Mouse (Mus musculus) kidney, embryonic 14.5 days (tissue): ENCODE results near the gene Clpx. TPM values are rescaled to one million over a fixed set of nuclear protein-coding genes. Genes with fewer than 3 reads are reported as not detected.
"Not testable (repeated sequence)": the region's sequence is repeated elsewhere in the genome, so short reads cannot be mapped to it uniquely, and the experiment has no call there.

Experiments
- ATAC-seq: fragments of 200-750 bp; cut with Nextera tagmentation; 2 replicates; pipeline ENCODE4 v1.8.0; 2017; ENCODE audit warnings: moderate number of reproducible peaks, mild to moderate bottlenecking, moderate TSS enrichment, moderate library complexity; ENCODE audit not compliant: low FRiP score, low TSS enrichment
- H3K27ac ChIP-seq: fragments of 300-500 bp; sonication (generic); 2 replicates; pipeline ENCODE4 v1.5.1; 2014; ENCODE audit warnings: low read depth, mild to moderate bottlenecking, low read length, moderate library complexity, mixed read lengths
- H3K27me3 ChIP-seq: fragments of 300-500 bp; sonication (generic); 2 replicates; pipeline ENCODE4 v1.6.1; 2014; ENCODE audit warnings: mild to moderate bottlenecking, low read length; ENCODE audit not compliant: control insufficient read depth, insufficient read depth
- H3K36me3 ChIP-seq: fragments of 300-500 bp; sonication (generic); 2 replicates; pipeline ENCODE4 v1.6.1; 2014; ENCODE audit warnings: low read length, mixed read lengths; ENCODE audit not compliant: control insufficient read depth, insufficient read depth
- H3K4me1 ChIP-seq: fragments of 300-500 bp; sonication (generic); 2 replicates; pipeline ENCODE4 v1.6.1; 2014; ENCODE audit warnings: low read length, mixed read lengths; ENCODE audit not compliant: control insufficient read depth, insufficient read depth
- H3K4me2 ChIP-seq: fragments of 300-500 bp; sonication (generic); replicated peaks from 2 replicates; pipeline ENCODE4 v1.6.1; 2014; ENCODE audit warnings: low read depth, mild to moderate bottlenecking, low read length
- H3K4me3 ChIP-seq: fragments of 300-500 bp; sonication (generic); 2 replicates; pipeline ENCODE4 v1.5.1; 2014; ENCODE audit warnings: mild to moderate bottlenecking, low read length
- H3K9ac ChIP-seq: fragments of 300-500 bp; sonication (generic); 2 replicates; pipeline ENCODE4 v1.6.1; 2014; ENCODE audit warnings: low read depth, mild to moderate bottlenecking, low read length, moderate library complexity
- H3K9me3 ChIP-seq: fragments of 300-500 bp; sonication (generic); 2 replicates; pipeline ENCODE4 v1.6.1; 2016; ENCODE audit warnings: low read length; ENCODE audit not compliant: control insufficient read depth
- WGBS: fragments of 180-500 bp; shearing (Covaris S2); extraction: QIAGEN DNeasy Blood & Tissue Kit; methylation state at CpG from one replicate; pipeline ENCODE4 v1.1.7; 2014; 5-methylcytosine and 5-hydroxymethylcytosine counted together
- polyA plus RNA-seq: library from polyadenylated mRNA; unstranded; fragments of >200 nt; fragmentation: Nextera tagmentation; extraction: Ambion mirVana; gene quantifications from 2 replicates; pipeline ENCODE4 v1.2.1, GENCODE M21; 2014

Clpx gene
- polyA plus RNA-seq, 1 experiment from 2014 or later, result 51.1 TPM

GRCm38 (mm10) chr9:65262641-65263120 is 31.4 kb upstream of the Clpx start:
- Histone ChIP-seq H3K4me3 (no peak overlapping the region), H3K27me3 (no peaks in the 10 kb centered on the region), H3K9ac (no peak overlapping the region), H3K36me3 (no peaks in the 10 kb centered on the region), H3K4me1 (peaks cover 10% of the 10 kb centered on the region; the same call in 1 of the 2 replicates), H3K27ac (no peak overlapping the region), H3K4me2 (no peak overlapping the region), H3K9me3 (no peaks in the 10 kb centered on the region)
- WGBS, result 90% methylated on average over 3 of the region's 3 CpGs
- no peak for ATAC-seq

GRCm38 (mm10) chr9:65264959-65265358 is 29.1 kb upstream of the Clpx start, which contains the start of gene Cilp:
Cilp (plus strand) TSS chr9:65265180.
- WGBS, result 22% methylated on average over 5 of the region's 5 CpGs
- no peaks in the 10 kb centered on the region for H3K27me3 ChIP-seq
- H3K27ac ChIP-seq, result 0 out of 2 replicates have a peak within 1 kb of the TSS, but pooled peaks have one; percentile 21
- H3K4me2 ChIP-seq, result no peak within 1 kb of the TSS
- no peaks in the 10 kb centered on the region for H3K36me3 ChIP-seq
- H3K9me3 ChIP-seq, result no peaks in the 10 kb centered on the region
- no peak within 1 kb of the TSS for H3K9ac ChIP-seq
- H3K4me1 ChIP-seq, result peaks cover 10% of the 10 kb centered on the region
- ATAC-seq, result peak; percentile 65; the same call in 1 of the 2 replicates
- H3K4me3 ChIP-seq, result no peak within 1 kb of the TSS

DNA sequence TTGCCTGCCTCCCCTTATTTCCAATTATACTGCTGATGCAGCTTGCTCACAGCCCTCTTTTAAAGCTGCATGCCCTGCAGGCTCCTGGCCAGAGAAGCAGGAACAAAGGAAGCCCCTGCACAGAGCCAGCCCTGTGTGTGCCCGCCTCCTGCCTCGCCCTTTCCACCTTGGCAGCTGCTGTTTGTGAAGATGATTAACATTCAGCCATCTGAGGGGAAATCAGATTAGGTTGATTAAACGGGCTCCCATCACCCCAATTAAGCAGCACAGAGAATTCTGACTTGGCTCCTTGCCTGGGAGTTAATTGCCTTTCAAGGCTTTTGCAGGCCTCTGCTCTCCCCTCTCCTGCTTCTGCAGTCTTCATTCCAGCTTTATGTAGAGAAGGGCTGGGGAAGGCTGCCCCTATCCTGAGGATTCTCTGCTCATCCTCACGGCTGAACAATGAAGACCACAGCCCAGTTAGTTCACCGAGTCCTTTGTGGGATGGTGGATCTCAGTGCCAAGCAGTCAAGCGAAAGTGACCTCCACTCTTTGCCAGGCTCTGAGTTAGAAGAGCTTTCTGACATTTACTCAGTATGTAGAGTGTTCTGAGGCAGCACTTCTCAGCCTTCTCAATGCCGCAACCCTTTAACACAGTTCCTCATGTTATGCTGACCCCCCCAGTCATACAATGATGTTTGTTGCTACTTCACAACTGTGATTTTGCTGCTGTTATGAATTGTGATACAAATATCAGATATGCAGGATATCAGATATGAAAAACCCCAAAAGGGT is 26.1 kb upstream of the Clpx start:
- Histone ChIP-seq H3K4me3 (no peak overlapping the region), H3K9me3 (no peaks in the 10 kb centered on the region), H3K4me1 (peaks cover 10% of the 10 kb centered on the region), H3K9ac (no peak overlapping the region), H3K36me3 (no peaks in the 10 kb centered on the region), H3K27ac (no peak overlapping the region), H3K4me2 (no peak overlapping the region), H3K27me3 (no peaks in the 10 kb centered on the region)
- peak; percentile 75; the same call in 1 of the 2 replicates for ATAC-seq
- 40% methylated on average over 7 of the region's 7 CpGs for WGBS

DNA sequence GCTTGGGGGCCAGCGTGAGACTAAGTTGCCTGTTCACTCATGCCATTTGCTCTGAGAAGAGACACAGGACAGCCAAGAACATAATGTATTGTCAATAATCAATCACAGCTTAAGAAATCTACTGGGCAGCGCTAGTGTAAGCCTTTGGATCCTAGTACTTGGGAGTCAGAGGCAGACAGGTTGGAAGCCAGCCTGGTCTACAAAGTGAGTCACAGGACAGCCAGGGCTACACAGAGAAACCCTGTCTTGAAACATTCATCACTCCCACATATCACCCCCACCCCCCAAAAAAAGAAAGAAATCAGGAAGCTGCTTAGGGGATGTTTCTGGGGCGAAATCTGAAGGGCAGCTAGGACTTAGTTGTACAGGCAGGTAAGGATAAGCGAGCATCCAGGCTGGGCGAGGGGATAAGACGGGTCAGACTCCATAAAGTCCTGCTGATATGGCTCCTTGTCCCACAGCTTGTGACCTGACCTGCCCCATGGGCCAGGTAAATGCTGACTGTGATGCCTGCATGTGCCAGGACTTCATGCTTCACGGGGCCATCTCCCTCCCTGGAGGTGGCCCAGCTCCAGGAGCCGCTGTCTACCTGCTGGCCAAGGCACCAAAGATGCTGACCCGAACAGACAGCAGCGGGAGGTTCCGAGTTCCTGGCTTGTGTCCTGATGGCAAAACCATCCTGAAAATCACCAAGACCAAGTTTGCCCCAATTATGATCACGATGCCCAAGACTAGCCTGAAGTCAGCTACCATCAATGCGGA is 20.8 kb upstream of the Clpx start:
- H3K4me1 ChIP-seq, result no peaks in the 10 kb centered on the region; the same call in 1 of the 2 replicates
- H3K27me3 ChIP-seq, result no peaks in the 10 kb centered on the region
- no peak overlapping the region for H3K9ac ChIP-seq
- H3K9me3 ChIP-seq, result no peaks in the 10 kb centered on the region
- no peak overlapping the region for H3K4me3 ChIP-seq
- no peak overlapping the region for H3K27ac ChIP-seq
- H3K4me2 ChIP-seq, result no peak overlapping the region
- WGBS, result 90% methylated on average over 13 of the region's 13 CpGs
- H3K36me3 ChIP-seq, result no peaks in the 10 kb centered on the region
- ATAC-seq, result no peak

GRCm38 (mm10) chr9:65273873-65274272 is 20.2 kb upstream of the Clpx start:
- no peak overlapping the region for H3K27ac ChIP-seq
- ATAC-seq, result no peak
- H3K4me2 ChIP-seq, result no peak overlapping the region
- H3K4me3 ChIP-seq, result no peak overlapping the region
- WGBS, result 74% methylated on average over 4 of the region's 4 CpGs
- no peaks in the 10 kb centered on the region for H3K9me3 ChIP-seq
- no peaks in the 10 kb centered on the region for H3K4me1 ChIP-seq
- no peak overlapping the region for H3K9ac ChIP-seq
- no peaks in the 10 kb centered on the region for H3K27me3 ChIP-seq
- H3K36me3 ChIP-seq, result no peaks in the 10 kb centered on the region

DNA sequence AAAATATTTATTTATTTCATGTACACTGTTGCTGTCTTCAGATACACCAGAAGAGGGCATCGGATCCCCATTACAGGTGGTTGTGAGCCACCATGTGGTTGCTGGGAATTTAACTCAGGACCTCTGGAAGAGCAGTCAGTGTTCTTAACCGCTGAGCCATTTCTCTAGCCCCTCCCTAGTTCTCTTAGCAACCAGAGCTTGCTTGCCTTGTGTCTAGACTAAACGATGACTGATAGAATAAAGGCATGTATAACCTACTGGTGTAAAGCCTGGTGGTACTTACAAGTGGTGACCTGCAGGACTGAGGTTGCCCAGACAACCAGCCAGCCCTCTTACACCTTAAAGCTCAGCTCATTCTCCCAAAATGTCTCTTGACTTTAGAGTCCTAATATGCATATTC is 19.2 kb upstream of the Clpx start:
- 87% methylated on average over 3 of the region's 3 CpGs for WGBS
- not testable (repeated sequence) for ATAC-seq, H3K4me1 ChIP-seq

DNA sequence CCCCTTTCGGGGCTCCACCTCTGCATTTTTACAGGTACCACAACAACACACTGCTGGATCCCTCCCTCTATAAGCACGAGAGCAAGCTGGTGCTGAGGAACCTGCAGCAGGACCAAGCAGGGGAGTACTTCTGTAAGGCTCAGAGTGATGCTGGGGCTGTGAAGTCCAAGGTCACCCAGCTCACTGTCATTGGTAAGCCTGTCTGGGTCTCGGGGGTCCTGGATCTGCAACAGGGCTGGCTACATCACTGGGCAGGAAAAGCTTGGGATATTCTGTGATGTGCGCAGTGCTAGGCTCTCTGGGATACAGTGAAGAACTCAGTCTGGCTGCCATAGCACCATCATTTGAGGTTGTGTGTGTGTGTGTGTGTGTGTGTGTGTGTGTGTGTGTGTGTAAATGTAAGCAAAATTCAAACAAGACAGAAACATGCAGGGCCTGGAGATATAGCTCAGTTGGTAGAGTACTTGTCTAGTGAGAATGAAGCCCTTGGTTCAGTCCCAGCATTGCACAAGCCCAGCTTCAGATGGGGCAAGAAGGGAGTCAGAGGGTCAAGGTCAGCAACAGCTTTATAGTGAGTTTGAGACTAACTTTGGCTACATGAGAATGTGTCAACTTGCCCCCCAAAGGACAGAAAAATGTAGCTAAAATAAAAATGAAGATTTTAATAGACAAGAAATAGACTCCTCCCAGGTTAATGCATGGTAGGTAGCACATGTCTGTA is 18.1 kb upstream of the Clpx start:
- no peak overlapping the region for H3K4me2 ChIP-seq
- no peaks in the 10 kb centered on the region for H3K9me3 ChIP-seq
- no peak overlapping the region for H3K4me3 ChIP-seq
- no peaks in the 10 kb centered on the region for H3K27me3 ChIP-seq
- no peak for ATAC-seq
- H3K4me1 ChIP-seq, result no peaks in the 10 kb centered on the region
- H3K36me3 ChIP-seq, result no peaks in the 10 kb centered on the region
- WGBS, result 77% methylated on average over 4 of the region's 4 CpGs
- no peak overlapping the region for H3K27ac ChIP-seq
- H3K9ac ChIP-seq, result no peak overlapping the region

More for the DNA sequence above, 19.2 kb upstream of the Clpx start:
- H3K4me2 ChIP-seq, H3K9ac ChIP-seq, H3K9me3 ChIP-seq, H3K4me3 ChIP-seq, H3K36me3 ChIP-seq, H3K27me3 ChIP-seq, H3K27ac ChIP-seq: not testable (repeated sequence)

DNA sequence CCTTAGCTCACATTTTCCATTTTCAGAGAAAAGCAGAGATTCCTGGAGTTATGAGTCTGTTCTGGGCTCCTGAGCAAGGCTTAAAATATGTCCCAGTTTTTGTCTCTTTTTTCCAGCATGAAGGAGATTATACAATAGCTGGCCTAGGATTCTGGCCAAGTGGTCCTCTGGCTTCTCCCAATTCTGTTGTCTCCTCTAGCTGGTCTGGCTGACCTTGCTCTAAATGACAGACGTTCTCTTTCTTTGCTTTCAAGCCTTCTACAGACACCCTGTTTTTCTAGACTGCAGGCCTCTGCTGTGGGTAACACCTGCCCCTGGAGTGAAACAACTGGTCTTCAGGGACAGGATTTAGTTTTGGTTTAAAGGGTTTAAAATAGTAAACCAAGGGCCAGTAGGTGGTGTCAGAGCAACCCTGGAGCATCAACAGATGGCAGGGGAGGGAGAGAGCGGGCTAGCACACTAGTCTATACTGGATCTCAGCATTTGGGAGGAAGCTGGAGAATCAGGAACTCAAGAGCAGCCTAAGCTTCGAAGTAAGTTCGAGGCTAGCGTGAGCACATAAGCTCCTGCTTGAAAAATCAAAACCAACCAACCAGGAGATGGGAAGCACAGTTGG is 12.4 kb upstream of the Clpx start:
- H3K27me3 ChIP-seq, result no peaks in the 10 kb centered on the region
- H3K27ac ChIP-seq, result no peak overlapping the region
- no peaks in the 10 kb centered on the region for H3K36me3 ChIP-seq
- WGBS, result 75% methylated on average over 5 of the region's 5 CpGs
- no peak overlapping the region for H3K4me2 ChIP-seq
- no peaks in the 10 kb centered on the region for H3K9me3 ChIP-seq
- H3K9ac ChIP-seq, result no peak overlapping the region
- H3K4me3 ChIP-seq, result no peak overlapping the region
- no peak for ATAC-seq
- H3K4me1 ChIP-seq, result no peaks in the 10 kb centered on the region
